ENCODE assay signal across 7 mouse cellular contexts in the genomic region with DNA sequence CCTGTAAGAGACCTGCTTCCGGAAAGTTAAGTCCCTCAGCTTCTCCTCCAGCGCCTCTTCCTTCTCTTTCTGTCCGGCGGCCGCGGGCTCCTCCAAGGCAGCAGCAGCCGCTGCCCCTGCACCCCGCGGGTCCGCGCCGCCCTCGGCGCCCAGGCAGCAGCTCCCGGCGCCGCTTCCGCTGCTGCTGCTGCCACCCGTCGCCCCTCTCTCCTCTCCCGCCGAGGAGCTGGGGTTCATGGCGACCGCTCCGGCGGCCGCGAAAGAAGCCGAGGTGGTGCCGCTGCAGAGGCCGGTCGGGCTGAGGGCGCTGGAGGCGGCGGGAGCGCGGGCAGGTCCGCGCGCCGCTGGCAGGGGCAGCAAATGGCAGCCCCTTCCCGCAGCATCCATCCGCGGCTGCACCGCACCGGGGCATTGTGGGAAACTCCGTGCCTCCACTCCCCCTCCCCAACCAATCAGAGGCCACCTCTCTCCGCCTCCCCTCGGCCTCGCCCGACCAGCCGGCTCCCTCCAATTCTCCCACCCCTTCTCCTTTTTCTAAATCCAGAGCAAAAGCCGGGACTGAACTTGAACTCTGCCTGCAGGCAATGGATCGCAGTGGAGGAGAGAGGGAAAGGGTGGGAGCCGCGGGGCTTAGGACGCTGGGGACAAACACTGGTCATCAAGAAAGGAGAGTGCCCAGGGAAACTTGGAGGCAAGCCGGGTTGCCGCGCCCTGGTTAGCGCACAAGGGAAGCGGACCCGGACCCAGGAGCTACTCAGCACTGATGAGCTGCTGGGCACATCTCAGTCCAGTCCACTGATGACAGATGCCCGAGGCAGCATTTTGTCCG. TPM values are rescaled to one million over a fixed set of nuclear protein-coding genes. Genes with fewer than 3 reads are reported as not detected.
DNase-seq lines count a peak whose midpoint lies in the region; ATAC-seq and TF ChIP-seq lines count a peak whose summit lies in the region.

A gene (minus strand): TSS at position 623 of the 829 bp plus-strand sequence.

- H3K4me2 ChIP-seq in embryonic facial prominence, embryonic 12.5 days (replicated peaks) = peak within 1 kb of the TSS; percentile 99

- peaks cover 15% of the 10 kb centered on the region; the same call in 1 of the 2 replicates for H3K4me1 ChIP-seq in embryonic facial prominence, embryonic 12.5 days
- H3K4me1 ChIP-seq in small intestine, adult 2 months (ENCODE audit: control insufficient read depth, insufficient read depth, insufficient read length, low read length) = no peaks in the 10 kb centered on the region; the same call in 1 of the 2 replicates

- peaks cover 55% of the 10 kb centered on the region for H3K27me3 ChIP-seq in embryonic facial prominence, embryonic 12.5 days
- peaks cover 22% of the 10 kb centered on the region for H3K27me3 ChIP-seq in small intestine, adult 2 months (ENCODE audit: control insufficient read depth, insufficient read depth, low read length)

- peak within 1 kb of the TSS; percentile 68 for H3K4me3 ChIP-seq in embryonic facial prominence, embryonic 12.5 days
- H3K4me3 ChIP-seq in small intestine, adult 2 months (ENCODE audit: low read depth, low read length) = peak within 1 kb of the TSS; percentile 57

- intact Hi-C loops in heart, postnatal 14 days (cut with DNase I) = no loop called here

- no peaks in the 10 kb centered on the region for H3K9me3 ChIP-seq in embryonic facial prominence, embryonic 12.5 days

- no peaks in the 10 kb centered on the region for H3K36me3 ChIP-seq in embryonic facial prominence, embryonic 12.5 days
- H3K36me3 ChIP-seq in small intestine, adult 2 months (ENCODE audit: control insufficient read depth, insufficient read depth, low read length) = no peaks in the 10 kb centered on the region

- 1% methylated on average over 64 of the region's 65 CpGs for WGBS in embryonic facial prominence, embryonic 12.5 days
- 2% methylated on average over 65 of the region's 65 CpGs for WGBS in small intestine, adult 2 months

- TF ChIP-seq CTCF in small intestine, adult 2 months (IDR thresholded peaks at IDR 0.05; ENCODE audit: extremely low read depth, insufficient read length, insufficient replicate concordance, low read depth, low read length) = no peak

- no peak for TF ChIP-seq POLR2A in small intestine, adult 2 months (IDR thresholded peaks at IDR 0.05; ENCODE audit: low read depth, low read length)

- H3K27ac ChIP-seq in embryonic facial prominence, embryonic 12.5 days = no peak within 1 kb of the TSS
- no peak within 1 kb of the TSS for H3K27ac ChIP-seq in small intestine, adult 2 months (ENCODE audit: insufficient read depth, low read depth, low read length)

- DNase-seq in MN1 (ENCODE audit: low spot score) = peak; percentile 58
- peak; percentile 65 for DNase-seq in adrenal gland, postnatal 14 days
- DNase-seq in heart, postnatal 14 days = peak; percentile 19 to 21
- DNase-seq in layer of hippocampus, postnatal 10 days (ENCODE audit: low spot score in 2 of 2) = peak; percentile 83 to 88
- DNase-seq in lung, postnatal 4 days = peak; percentile 18 to 38

- peak; percentile 69; the same call in 1 of the 2 replicates for ATAC-seq in embryonic facial prominence, embryonic 12.5 days (ENCODE audit: insufficient number of reproducible peaks, insufficient read depth, low FRiP score, low TSS enrichment)

- peak within 1 kb of the TSS; percentile 42 for H3K9ac ChIP-seq in embryonic facial prominence, embryonic 12.5 days

RNA-seq across cellular contexts. Expression of the gene that starts here (rescaled TPM):
- total RNA-seq in adrenal gland, postnatal 14 days (2021) = 2.2 and 2.4 TPM in 2 replicates
- polyA plus RNA-seq in embryonic facial prominence, embryonic 12.5 days (2016; fragmentation: Nextera tagmentation; extraction: Ambion mirVana) = 1.2 and 1.3 TPM in 2 replicates
- under 1 TPM; 0.26 to 0.27 TPM for total RNA-seq in heart, postnatal 14 days (2021)
- 10 to 100 TPM; 50.6 to 59.6 TPM for total RNA-seq in layer of hippocampus, postnatal 10 days (2021)
- polyA plus RNA-seq in small intestine, adult 2 months (2012; rRNA removed) = 0.13 and 0.20 TPM in 2 replicates

Comparison
In these comparisons a context has a peak if more than half of its experiments do, and no peak if none do; other contexts are left out.
1. RNA of the gene that starts here (total RNA-seq): 50.6 to 59.6 TPM in layer of hippocampus, postnatal 10 days; 2.2 to 2.4 TPM in adrenal gland, postnatal 14 days and 0.26 to 0.27 TPM in heart, postnatal 14 days; every median in the first group is over 10 times any median in the second.
2. Peak in DNase-seq in heart, postnatal 14 days; RNA of the gene not detected or under 1 TPM.
3. DNase-seq: peak in every context shown above with its lines; median percentile 86 in layer of hippocampus, postnatal 10 days; 65 in adrenal gland, postnatal 14 days; 58 in MN1; 28 in lung, postnatal 4 days; 20 in heart, postnatal 14 days.